Mouse (Mus musculus) T-cell, adult 2 months (primary cell): Measurements from ENCODE around the gene Stk16.
"Not testable (repeated sequence)": the region's sequence is repeated elsewhere in the genome, so short reads cannot be mapped to it uniquely, and the experiment has no call there.

Source experiments
- DNase-seq: peaks from one replicate; pipeline ENCODE4 v3.0.0; 2022; ENCODE audit warnings: low spot score

Stk16 gene

GRCm38 (mm10) chr1:75213096-75213495, 2.5 kb downstream of the Stk16 start:
- peak; percentile 34 for DNase-seq

- DNase-seq: no peak
Measured at GRCm38 (mm10) chr1:75214442-75214841, 3.8 kb downstream of the Stk16 start.

DNA sequence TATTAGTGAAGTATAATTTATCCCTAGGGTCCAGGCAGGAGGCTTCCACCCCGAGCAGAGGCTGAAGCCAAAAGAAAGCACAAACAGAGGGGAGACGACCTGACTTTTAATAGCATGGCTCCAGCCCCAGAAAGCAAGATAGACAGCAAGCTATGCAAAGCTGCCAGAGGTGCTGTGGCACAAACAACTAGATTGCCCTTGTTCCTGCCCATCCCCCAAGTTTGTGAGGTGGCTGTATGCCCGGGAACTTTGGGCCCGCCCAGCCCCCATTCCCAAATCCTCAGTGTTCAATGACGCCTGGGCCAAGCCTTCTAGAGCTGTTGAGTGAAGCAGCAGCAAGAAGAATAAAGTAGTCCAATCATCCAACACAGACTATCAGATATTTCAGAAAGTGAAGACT, 4.2 kb downstream of the Stk16 start:
- no peak for DNase-seq

DNA sequence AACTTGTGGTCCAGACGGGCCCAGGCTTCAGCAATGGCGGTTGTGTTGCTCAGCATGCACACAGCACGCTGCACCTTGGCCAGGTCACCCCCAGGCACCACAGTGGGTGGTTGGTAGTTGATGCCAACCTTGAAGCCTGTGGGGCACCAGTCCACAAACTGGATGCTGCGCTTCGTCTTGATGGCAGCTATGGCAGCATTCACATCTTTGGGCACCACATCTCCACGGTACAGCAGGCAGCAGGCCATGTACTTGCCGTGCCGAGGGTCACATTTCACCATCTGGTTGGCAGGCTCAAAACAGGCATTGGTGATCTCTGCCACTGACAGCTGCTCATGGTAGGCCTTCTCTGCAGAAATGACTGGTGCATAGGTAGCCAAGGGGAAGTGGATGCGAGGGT, 5.1 kb downstream of the Stk16 start:
- no peak for DNase-seq

DNA sequence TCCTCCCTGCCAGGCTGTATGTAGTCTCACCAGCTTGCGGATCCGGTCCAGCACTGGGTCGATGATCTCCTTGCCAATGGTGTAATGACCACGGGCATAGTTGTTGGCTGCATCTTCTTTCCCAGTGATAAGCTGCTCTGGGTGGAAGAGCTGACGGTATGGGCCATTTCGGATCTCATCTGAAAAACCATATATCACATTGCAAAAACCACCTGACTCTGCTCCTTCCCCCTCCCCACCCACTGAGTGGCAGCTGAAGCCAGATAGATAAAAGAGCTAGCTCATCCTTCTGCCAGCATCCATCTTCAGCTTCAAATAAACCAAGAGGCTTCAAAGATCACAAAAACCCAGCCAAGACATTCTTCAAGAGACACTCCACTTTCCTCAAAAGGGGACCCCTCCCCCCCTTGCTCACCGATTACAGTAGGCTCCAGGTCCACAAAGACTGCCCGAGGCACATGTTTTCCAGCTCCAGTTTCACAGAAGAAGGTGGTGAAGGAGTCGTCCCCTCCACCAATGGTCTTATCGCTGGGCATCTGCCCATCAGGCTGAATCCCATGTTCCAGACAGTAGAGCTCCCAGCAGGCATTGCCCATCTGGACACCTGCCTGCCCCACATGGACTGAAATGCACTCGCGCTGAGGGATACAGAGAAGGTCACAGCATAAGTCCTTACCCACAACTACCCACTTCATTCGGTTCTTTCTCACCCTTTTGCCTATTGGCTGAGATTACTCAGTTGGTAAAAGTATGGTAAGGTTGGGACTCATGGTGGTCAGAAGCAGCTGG, 6.4 kb downstream of the Stk16 start:
- DNase-seq: no peak

DNA sequence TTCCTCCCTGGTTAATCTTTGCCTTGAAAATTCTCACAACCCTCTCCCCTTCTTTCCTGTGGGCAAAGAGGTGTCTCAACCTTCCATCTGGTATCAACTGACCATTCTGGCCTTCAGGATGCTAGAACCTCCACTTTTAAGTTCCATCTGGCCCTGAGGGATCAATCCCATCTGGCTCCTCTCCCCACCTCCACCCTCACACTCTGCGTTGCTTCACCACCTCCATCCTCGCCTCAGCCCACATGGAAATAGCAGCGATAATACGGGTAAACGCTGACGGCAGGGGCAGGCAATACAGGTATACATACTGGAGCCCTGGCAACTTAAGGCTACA, 7.2 kb downstream of the Stk16 start:
- DNase-seq: no peak

DNA sequence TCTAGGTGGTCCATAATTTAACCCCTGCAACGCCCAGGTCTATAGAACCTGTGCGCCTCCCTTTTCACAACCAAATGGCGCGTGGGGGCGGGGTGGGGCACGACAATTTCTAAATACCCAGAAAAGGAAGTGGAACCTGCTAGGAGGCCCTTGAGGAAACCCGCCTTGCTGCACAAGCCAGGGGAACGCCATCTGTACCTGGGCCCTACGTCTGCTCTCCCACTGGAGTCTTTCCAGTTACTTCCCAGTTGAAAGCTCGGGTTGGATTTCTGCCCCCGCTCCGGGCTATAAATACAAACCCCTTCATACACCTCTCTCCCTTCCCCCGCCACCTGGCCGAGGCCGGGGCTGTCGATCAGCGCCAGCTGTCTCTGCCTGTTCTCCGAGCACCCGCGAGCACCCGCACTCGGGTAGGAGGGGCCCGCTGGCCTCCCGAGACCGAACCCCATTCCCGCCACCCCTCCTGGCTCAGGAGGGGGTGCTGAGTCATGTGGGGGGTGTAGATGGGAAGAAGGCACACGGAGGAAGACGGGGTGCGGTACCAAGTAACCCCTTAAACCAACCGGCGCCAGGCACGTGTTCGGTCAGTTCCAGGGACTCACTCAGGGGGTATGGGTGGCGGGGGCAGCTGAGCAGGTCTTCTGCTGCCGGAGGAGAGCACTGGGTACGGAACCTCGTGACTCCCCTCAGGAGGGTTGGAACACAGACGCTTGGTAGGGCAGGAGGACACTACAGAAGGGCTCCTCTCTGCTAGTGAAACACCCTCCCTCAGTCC, 7.8 kb downstream of the Stk16 start:
- DNase-seq: peak; percentile 64

DNA sequence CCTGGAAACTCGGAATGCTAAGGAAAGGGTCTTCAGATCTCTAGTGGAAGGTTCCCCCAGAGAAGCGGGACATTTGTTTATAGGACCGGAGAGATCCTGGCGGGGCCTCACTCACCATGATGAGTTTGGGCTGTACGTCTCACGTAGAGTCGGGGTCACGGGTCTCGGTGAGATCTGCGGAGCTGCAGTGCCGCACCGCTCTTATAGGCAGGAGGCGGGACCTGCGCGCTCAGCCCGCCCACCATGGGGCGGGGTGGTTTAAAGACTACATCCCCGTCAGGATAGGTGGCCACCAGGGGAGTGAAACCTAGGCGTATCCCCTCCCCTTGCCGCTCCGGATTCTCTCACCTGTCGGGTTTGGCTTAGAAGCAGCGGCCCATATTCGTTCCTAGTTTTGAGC, 8.4 kb downstream of the Stk16 start:
- peak; percentile 97 for DNase-seq

- no peak for DNase-seq
Measured at GRCm38 (mm10) chr1:75219531-75219930, 8.9 kb downstream of the Stk16 start, which contains the start of gene Tuba4a. TSS of gene Tuba4a (minus strand) at chr1:75219865.

GRCm38 (mm10) chr1:75221538-75221937, 10.9 kb downstream of the Stk16 start:
- no peak for DNase-seq

DNA sequence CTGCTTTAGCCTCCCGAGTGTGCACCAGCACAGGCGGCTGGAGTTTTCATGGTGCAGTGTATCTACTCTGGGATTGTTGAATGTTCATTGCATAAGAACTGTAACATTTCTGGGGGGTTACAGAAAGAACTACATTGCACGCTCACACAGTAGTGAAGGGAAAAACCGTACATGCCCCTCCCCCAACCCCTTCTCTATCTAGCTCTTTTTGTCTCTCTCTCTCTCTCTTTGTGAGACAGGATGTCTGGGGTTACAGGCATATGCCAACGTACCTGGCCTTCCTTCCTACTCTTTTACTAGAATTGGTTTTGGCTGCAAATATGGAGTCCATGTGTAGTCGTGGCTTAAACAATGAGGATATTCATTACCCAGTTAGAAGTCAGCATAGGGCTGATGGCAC, 12.3 kb downstream of the Stk16 start:
- DNase-seq: peak; percentile 41

- no peak for DNase-seq
Measured at GRCm38 (mm10) chr1:75223532-75223931, 12.9 kb downstream of the Stk16 start.

DNA sequence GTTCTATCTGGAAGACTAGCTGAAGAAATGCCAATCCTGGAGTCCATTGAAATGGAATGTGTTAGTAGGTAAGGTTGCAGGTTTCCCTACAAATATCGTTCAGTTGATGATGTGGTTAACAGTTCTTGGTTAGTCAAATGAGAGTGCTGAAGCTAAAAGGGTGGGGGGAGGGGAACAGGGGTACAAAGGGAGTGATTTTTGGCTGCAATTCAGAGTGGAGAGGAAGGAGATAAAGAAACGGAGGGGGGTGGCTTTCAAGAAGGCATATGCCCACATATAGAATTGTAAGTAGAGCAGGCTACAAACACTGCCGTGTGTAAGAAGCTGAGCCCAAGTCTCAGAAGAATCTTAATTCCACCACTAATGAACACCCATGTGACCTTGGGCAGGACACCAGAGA, 14.8 kb downstream of the Stk16 start:
- no peak for DNase-seq

GRCm38 (mm10) chr1:75226138-75226537, 15.5 kb downstream of the Stk16 start:
- DNase-seq: no peak

GRCm38 (mm10) chr1:75227653-75228052, 17.0 kb downstream of the Stk16 start:
- no peak for DNase-seq

- no peak for DNase-seq
Measured at GRCm38 (mm10) chr1:75229158-75229557, 18.5 kb downstream of the Stk16 start.

- DNase-seq: no peak
Measured at GRCm38 (mm10) chr1:75230335-75230994, 19.8 kb downstream of the Stk16 start.

GRCm38 (mm10) chr1:75231224-75231623, 20.6 kb downstream of the Stk16 start:
- no peak for DNase-seq

DNA sequence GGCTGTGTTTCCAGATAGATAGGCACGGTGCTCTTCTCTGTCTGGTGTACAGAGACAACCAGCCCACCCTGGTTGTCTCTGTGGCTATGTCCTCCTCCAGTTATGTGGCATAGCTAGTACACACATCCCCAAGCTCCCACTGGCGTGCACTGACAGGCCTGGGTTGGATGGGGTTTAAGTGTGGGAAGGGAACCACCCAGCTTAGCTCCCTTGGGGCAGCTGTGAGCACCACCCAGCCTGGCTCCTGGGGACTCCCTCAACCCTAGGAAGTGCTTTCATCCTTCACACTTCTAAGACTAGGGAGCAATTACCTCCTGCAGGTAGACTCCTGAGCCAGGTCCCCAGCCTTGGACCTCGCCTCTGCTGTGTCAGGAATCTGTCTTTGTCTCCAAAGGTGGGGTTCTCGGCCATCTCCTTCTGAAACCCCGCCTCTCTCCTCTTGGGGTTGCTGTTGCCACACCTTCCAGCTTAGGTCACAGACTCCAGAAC, 21.1 kb downstream of the Stk16 start, which contains the start of gene A630095N17Rik:
TSS of gene A630095N17Rik (minus strand) at position 439 of the 489 bp plus-strand sequence.
- DNase-seq: no peak

- DNase-seq: not testable (repeated sequence)
Measured at GRCm38 (mm10) chr1:75232489-75232888, 21.9 kb downstream of the Stk16 start.

DNA sequence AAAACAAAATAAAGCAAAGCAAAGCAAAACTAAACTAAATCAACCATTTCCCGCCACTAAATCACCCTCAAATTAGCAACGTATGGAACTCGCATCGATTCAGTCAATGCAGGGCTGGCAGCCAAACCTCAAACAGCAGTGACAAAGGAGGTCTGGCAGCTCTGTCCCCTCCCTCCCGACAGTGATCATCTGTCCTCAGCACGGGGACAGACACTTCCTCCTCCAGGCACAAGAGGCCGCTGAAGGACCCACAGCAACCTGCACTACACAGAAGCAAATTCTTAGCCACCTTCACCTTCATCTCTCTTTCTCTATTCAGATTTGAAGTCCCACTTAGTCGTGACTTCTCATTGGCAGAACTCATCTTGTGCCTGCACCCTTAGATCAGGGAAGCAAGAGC, 24.0 kb downstream of the Stk16 start:
- peak; percentile 81 for DNase-seq
